Mouse (Mus musculus) midbrain, embryonic 13.5 days (tissue): ENCODE measurements at regions not wholly inside any gene's neighbourhood (a gene's known extent, or its start where the extent isn't known, plus 50 kb on each side); places are given as distances from the start of the nearest gene placed in this dataset.

Experiments used
- ATAC-seq: fragments of 200-750 bp; cut with Nextera tagmentation; 2 replicates; pipeline ENCODE4 v1.8.0; 2017; ENCODE audit warnings: mild to moderate bottlenecking, moderate TSS enrichment, moderate library complexity
- H3K27ac ChIP-seq: fragments of 300-500 bp; sonication (generic); 2 replicates; pipeline ENCODE4 v1.5.1; 2015; ENCODE audit warnings: inconsistent platforms, mild to moderate bottlenecking, moderate library complexity
- H3K27me3 ChIP-seq: fragments of 300-500 bp; sonication (generic); 2 replicates; pipeline ENCODE4 v1.6.1; 2015; ENCODE audit warnings: mild to moderate bottlenecking, inconsistent platforms
- H3K36me3 ChIP-seq: fragments of 300-500 bp; sonication (generic); 2 replicates; pipeline ENCODE4 v1.6.1; 2015; ENCODE audit warnings: mild to moderate bottlenecking, inconsistent platforms
- H3K4me1 ChIP-seq: fragments of 300-500 bp; sonication (generic); replicated peaks from 2 replicates; pipeline ENCODE4 v1.6.1; 2015; ENCODE audit warnings: inconsistent platforms
- H3K4me2 ChIP-seq: fragments of 300-500 bp; sonication (generic); replicated peaks from 2 replicates; pipeline ENCODE4 v1.6.1; 2015; ENCODE audit warnings: moderate library complexity, mild to moderate bottlenecking, inconsistent platforms
- H3K4me3 ChIP-seq: fragments of 300-500 bp; sonication (generic); replicated peaks from 2 replicates; pipeline ENCODE4 v1.5.1; 2015; ENCODE audit warnings: mild to moderate bottlenecking, inconsistent platforms
- H3K9ac ChIP-seq: fragments of 300-500 bp; sonication (generic); replicated peaks from 2 replicates; pipeline ENCODE4 v1.6.1; 2015; ENCODE audit warnings: mild to moderate bottlenecking, inconsistent platforms
- H3K9me3 ChIP-seq: fragments of 300-500 bp; sonication (generic); 2 replicates; pipeline ENCODE4 v1.6.1; 2016; ENCODE audit warnings: mild to moderate bottlenecking, inconsistent platforms
- WGBS: fragments of 180-500 bp; shearing (Covaris S2); methylation state at CpG from one replicate; pipeline ENCODE4 v1.1.7; 2015; 5-methylcytosine and 5-hydroxymethylcytosine counted together

DNA sequence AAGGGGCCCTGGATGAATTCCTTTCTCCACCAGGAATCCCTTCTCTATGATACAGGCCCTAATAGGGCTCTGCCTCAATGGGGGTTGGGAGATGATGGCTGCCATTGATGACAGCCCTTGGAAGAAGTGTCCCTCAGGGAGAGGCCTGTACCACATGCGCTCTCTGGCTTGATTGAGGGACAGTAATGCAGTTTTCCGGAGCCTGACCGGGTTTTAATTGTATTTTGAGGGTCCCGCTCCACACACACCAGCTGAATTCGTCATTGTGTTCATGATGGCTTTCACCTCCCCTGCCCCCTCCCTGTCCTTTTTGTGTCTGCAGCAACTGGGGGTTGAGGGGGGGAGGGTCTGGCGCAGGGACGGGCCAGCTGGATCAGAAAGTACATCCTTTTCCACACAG lies 65.0 kb upstream of the Tbx3 start:
- Histone ChIP-seq H3K4me3 (no peak overlapping the region), H3K9me3 (peaks cover 4% of the 10 kb centered on the region; the same call in 1 of the 2 replicates), H3K4me2 (no peak overlapping the region), H3K27me3 (peaks cover 2% of the 10 kb centered on the region), H3K4me1 (no peaks in the 10 kb centered on the region), H3K36me3 (no peaks in the 10 kb centered on the region), H3K27ac (no peak overlapping the region), H3K9ac (no peak overlapping the region)
- ATAC-seq, result no peak
- 50% methylated on average over 7 of the region's 7 CpGs for WGBS

DNA sequence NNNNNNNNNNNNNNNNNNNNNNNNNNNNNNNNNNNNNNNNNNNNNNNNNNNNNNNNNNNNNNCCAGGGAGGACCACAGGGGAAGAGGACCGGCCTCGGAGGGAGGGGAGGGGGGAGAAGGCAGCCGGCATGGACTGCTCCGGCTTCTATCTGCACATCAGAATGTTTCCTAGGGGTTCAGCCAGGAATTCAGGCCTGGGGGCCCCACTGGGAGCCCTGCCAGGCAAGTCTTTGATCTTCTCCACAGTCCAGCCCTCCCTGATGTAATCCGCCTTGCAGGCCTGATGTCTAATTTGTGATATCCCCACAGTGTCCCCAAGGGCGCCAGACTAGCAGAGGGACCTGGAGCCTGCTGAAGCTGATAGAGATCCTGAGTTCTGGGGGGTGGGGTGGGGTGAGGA lies 57.1 kb upstream of the Tbx3 start:
- ATAC-seq, result peak; percentile 79
- Histone ChIP-seq H3K27me3 (peaks cover 52% of the 10 kb centered on the region), H3K9ac (no peak overlapping the region), H3K9me3 (no peaks in the 10 kb centered on the region), H3K4me1 (peaks cover 6% of the 10 kb centered on the region), H3K36me3 (no peaks in the 10 kb centered on the region), H3K4me2 (no peak overlapping the region), H3K4me3 (no peak overlapping the region), H3K27ac (no peak overlapping the region)
- 5% methylated on average over 6 of the region's 6 CpGs for WGBS

GRCm38 (mm10) chr5:119613981-119614770 lies 56.3 kb upstream of the Tbx3 start:
- H3K27me3 ChIP-seq, result peaks cover 52% of the 10 kb centered on the region
- H3K4me1 ChIP-seq, result peaks cover 6% of the 10 kb centered on the region
- H3K9me3 ChIP-seq, result no peaks in the 10 kb centered on the region
- no peaks in the 10 kb centered on the region for H3K36me3 ChIP-seq
- no peak overlapping the region for H3K9ac ChIP-seq
- ATAC-seq, result no peak
- 83% methylated on average over 10 of the region's 10 CpGs for WGBS
- H3K4me2 ChIP-seq, result no peak overlapping the region
- H3K4me3 ChIP-seq, result no peak overlapping the region
- H3K27ac ChIP-seq, result no peak overlapping the region

- Histone ChIP-seq H3K4me2 (no peak overlapping the region), H3K27ac (no peak overlapping the region), H3K4me1 (peaks cover 6% of the 10 kb centered on the region), H3K27me3 (peaks cover 55% of the 10 kb centered on the region), H3K36me3 (no peaks in the 10 kb centered on the region), H3K9me3 (no peaks in the 10 kb centered on the region), H3K4me3 (no peak overlapping the region), H3K9ac (no peak overlapping the region)
- WGBS, result 61% methylated on average over 5 of the region's 5 CpGs
- no peak for ATAC-seq
Observed at GRCm38 (mm10) chr5:119615681-119616080, 54.8 kb upstream of the Tbx3 start.

DNA sequence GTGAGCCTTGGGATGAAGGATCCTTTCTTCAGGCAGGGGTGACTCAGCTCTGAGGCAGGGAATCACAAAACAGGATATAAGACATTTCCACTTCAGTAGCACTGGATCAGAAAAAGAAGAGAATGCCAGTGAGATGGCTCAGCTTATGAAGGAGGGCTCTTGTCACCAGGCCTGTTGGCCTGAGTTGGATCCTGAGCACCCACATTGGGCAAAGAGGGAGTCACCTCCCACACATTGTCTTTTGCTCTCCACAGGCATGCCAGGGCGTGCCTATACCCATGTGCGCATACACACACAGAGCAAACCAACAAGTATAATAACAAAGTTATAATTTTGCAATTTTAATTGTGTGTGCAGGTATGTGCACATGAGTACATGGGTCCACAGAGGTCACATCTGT lies 52.6 kb upstream of the Tbx3 start:
- no peaks in the 10 kb centered on the region for H3K36me3 ChIP-seq
- ATAC-seq, result no peak
- no peaks in the 10 kb centered on the region for H3K9me3 ChIP-seq
- 93% methylated on average over 2 of the region's 2 CpGs for WGBS
- H3K27me3 ChIP-seq, result peaks cover 45% of the 10 kb centered on the region
- H3K27ac ChIP-seq, result no peak overlapping the region
- H3K4me2 ChIP-seq, result no peak overlapping the region
- H3K4me3 ChIP-seq, result no peak overlapping the region
- H3K4me1 ChIP-seq, result peaks cover 6% of the 10 kb centered on the region
- H3K9ac ChIP-seq, result no peak overlapping the region

- H3K4me1 ChIP-seq, result no peaks in the 10 kb centered on the region
- peaks cover 44% of the 10 kb centered on the region for H3K27me3 ChIP-seq
- no peak for ATAC-seq
- 59% methylated on average over 8 of the region's 8 CpGs for WGBS
- no peak overlapping the region for H3K9ac ChIP-seq
- H3K9me3 ChIP-seq, result no peaks in the 10 kb centered on the region
- H3K27ac ChIP-seq, result no peak overlapping the region
- H3K4me2 ChIP-seq, result no peak overlapping the region
- H3K36me3 ChIP-seq, result no peaks in the 10 kb centered on the region
- H3K4me3 ChIP-seq, result no peak overlapping the region
Observed at GRCm38 (mm10) chr5:119619906-119620305, 50.6 kb upstream of the Tbx3 start.
